In genomic region chr15:3429001-3429400, GRCm38 (mm10) we compare ENCODE assay signal across 28 mouse cellular contexts.
DNase-seq lines count a peak whose midpoint lies in the region; ATAC-seq and TF ChIP-seq lines count a peak whose summit lies in the region.
"Had no signal": no experiment of that assay in that cellular context is flagged by ENCODE, and none has a peak within 500 bp of the region (broad histone marks: within the 10 kb centered on the region; RNA-seq: fewer than 3 reads in every experiment).

No protein-coding gene starts in this region.

- no peaks in the 10 kb centered on the region for H3K27me3 ChIP-seq in kidney, adult 2 months (replicated peaks; ENCODE audit: control insufficient read depth, insufficient read depth, low read length)
- no peaks in the 10 kb centered on the region for H3K27me3 ChIP-seq in kidney, embryonic 14.5 days (ENCODE audit: control insufficient read depth, insufficient read depth, low read length)
- no peaks in the 10 kb centered on the region for H3K27me3 ChIP-seq in myocyte (ENCODE audit: control insufficient read depth, insufficient read depth, insufficient read length)
- H3K27me3 ChIP-seq: CH12.LX; heart, embryonic 13.5 days; hindbrain, embryonic 12.5 days; limb, embryonic 15.5 days; neural tube, embryonic 15.5 days; stomach, embryonic 15.5 days had no signal

- DNase-seq in cerebellum, postnatal 10 days = peak; percentile 69 to 70
- DNase-seq in cerebellum, adult 9-11 months = no peak
- DNase-seq in kidney, adult 2 months = peak; percentile 57
- peak; percentile 14 for DNase-seq in left cerebral cortex, postnatal 4 days
- no peak for DNase-seq in left cerebral cortex, adult 11 months (ENCODE audit: low spot score)
- DNase-seq: B cell, adult 2 months; cerebellum, adult 18-20 months; gastrocnemius, postnatal 14 days; heart, adult 18-20 months; heart, postnatal 14 days; lung, postnatal 4 days; right cerebral cortex, adult 18-20 months; right cerebral cortex, postnatal 4 days; thymus, postnatal 25 days had no signal

- H3K9ac ChIP-seq in kidney, embryonic 14.5 days (ENCODE audit: low read depth, low read length) = no peak overlapping the region
- H3K9ac ChIP-seq: heart, embryonic 13.5 days; hindbrain, embryonic 12.5 days; limb, embryonic 15.5 days; neural tube, embryonic 15.5 days; stomach, embryonic 15.5 days had no signal

- ATAC-seq in kidney, embryonic 14.5 days (ENCODE audit: low FRiP score, low TSS enrichment) = no peak
- ATAC-seq: activated CD4-positive, CD25-positive, alpha-beta regulatory T cell, adult 4 months; forebrain, embryonic 14.5 days; midbrain, embryonic 16.5 days had no signal

- no peak overlapping the region for H3K4me3 ChIP-seq in kidney, adult 2 months (ENCODE audit: insufficient read depth, low read depth, low read length)
- no peak overlapping the region for H3K4me3 ChIP-seq in kidney, embryonic 14.5 days (ENCODE audit: low read length)
- no peak overlapping the region for H3K4me3 ChIP-seq in myocyte
- H3K4me3 ChIP-seq: heart, embryonic 13.5 days; hindbrain, embryonic 12.5 days; left cerebral cortex, adult 2 months; limb, embryonic 15.5 days; neural tube, embryonic 15.5 days; stomach, embryonic 15.5 days had no signal

- H3K36me3 ChIP-seq in kidney, adult 2 months (ENCODE audit: control insufficient read depth, insufficient read depth, low read length) = no peaks in the 10 kb centered on the region
- no peaks in the 10 kb centered on the region for H3K36me3 ChIP-seq in kidney, embryonic 14.5 days (ENCODE audit: control insufficient read depth, insufficient read depth, low read length)
- no peaks in the 10 kb centered on the region for H3K36me3 ChIP-seq in myocyte (ENCODE audit: control insufficient read depth, insufficient read depth)
- H3K36me3 ChIP-seq: G1E; heart, embryonic 13.5 days; hindbrain, embryonic 12.5 days; limb, embryonic 15.5 days; neural tube, embryonic 15.5 days; stomach, embryonic 15.5 days had no signal

- H3ac ChIP-seq in myocyte (ENCODE audit: control insufficient read depth, insufficient read length) = no peak overlapping the region

- no peak for TF ChIP-seq CTCF in kidney, adult 2 months (conservative IDR thresholded peaks at IDR 0.05; ENCODE audit: insufficient read depth, insufficient read length, low read depth, low read length)

- no peak overlapping the region for H3K27ac ChIP-seq in kidney, adult 2 months (ENCODE audit: insufficient read depth, low read depth, low read length)
- H3K27ac ChIP-seq in kidney, embryonic 14.5 days (ENCODE audit: low read depth, low read length) = no peak overlapping the region
- H3K27ac ChIP-seq: heart, embryonic 13.5 days; hindbrain, embryonic 12.5 days; kidney, postnatal 0 days; left cerebral cortex, adult 2 months; limb, embryonic 15.5 days; neural tube, embryonic 15.5 days; stomach, embryonic 15.5 days had no signal

- H3K4me1 ChIP-seq in kidney, adult 2 months (ENCODE audit: control insufficient read depth, insufficient read depth, low read length) = peaks cover 17% of the 10 kb centered on the region
- H3K4me1 ChIP-seq in kidney, embryonic 14.5 days (ENCODE audit: control insufficient read depth, insufficient read depth, low read length) = peaks cover 21% of the 10 kb centered on the region; the same call in 1 of the 2 replicates
- H3K4me1 ChIP-seq: hindbrain, embryonic 12.5 days; neural tube, embryonic 15.5 days had no signal

- no peaks in the 10 kb centered on the region for H3K9me3 ChIP-seq in kidney, embryonic 14.5 days (ENCODE audit: control insufficient read depth, low read length)
- H3K9me3 ChIP-seq: G1E; heart, embryonic 13.5 days; hindbrain, embryonic 12.5 days; limb, embryonic 15.5 days; neural tube, embryonic 15.5 days; stomach, embryonic 15.5 days had no signal

- intact Hi-C loops in left cerebral cortex, postnatal 4 days (cut with DNase I) = no loop called here

- no peak overlapping the region for H3K4me2 ChIP-seq in kidney, embryonic 14.5 days (replicated peaks; ENCODE audit: low read depth, low read length)
- peak overlapping the region; percentile 37 for H3K4me2 ChIP-seq in myocyte (ENCODE audit: low read depth)
- H3K4me2 ChIP-seq: heart, embryonic 13.5 days; hindbrain, embryonic 12.5 days; limb, embryonic 15.5 days; neural tube, embryonic 15.5 days; stomach, embryonic 15.5 days had no signal

- WGBS in kidney, adult 2 months = 61% methylated on average over 5 of the region's 5 CpGs
- WGBS in kidney, embryonic 14.5 days = 85% methylated on average over 5 of the region's 5 CpGs

- TF ChIP-seq POLR2A in kidney, adult 2 months (IDR thresholded peaks at IDR 0.05; ENCODE audit: low read depth, low read length) = no peak
- TF ChIP-seq POLR2A in myocyte (IDR thresholded peaks at IDR 0.05; ENCODE audit: insufficient read length, low read depth) = no peak

- no peaks in the 10 kb centered on the region for H3K79me2 ChIP-seq in myocyte (ENCODE audit: control insufficient read depth, insufficient read depth)

TF ChIP-seq in myocyte, 11 proteins besides CTCF, POLR2A, EP300 and RAD21:
- TF ChIP-seq POLR2AphosphoS2 (IDR thresholded peaks at IDR 0.05; ENCODE audit: insufficient read length, low read depth) (no peak), REST (IDR thresholded peaks at IDR 0.05; ENCODE audit: insufficient read depth, insufficient read length) (no peak), MYOG (IDR thresholded peaks at IDR 0.05; ENCODE audit: control insufficient read depth in 1 of 3, insufficient read depth in 1 of 3, insufficient read length in 2 of 3, low read depth in 2 of 3) (no peak), E2F4 (IDR thresholded peaks at IDR 0.05; ENCODE audit: insufficient read depth) (no peak), SRF (IDR thresholded peaks at IDR 0.05; ENCODE audit: control insufficient read depth, insufficient read length, low read depth) (no peak), TCF12 (IDR thresholded peaks at IDR 0.05; ENCODE audit: insufficient read depth, poor library complexity, severe bottlenecking) (no peak), TCF3 (IDR thresholded peaks at IDR 0.05; ENCODE audit: insufficient read length, low read depth) (no peak), CEBPB (IDR thresholded peaks at IDR 0.05; ENCODE audit: insufficient read depth, poor library complexity, severe bottlenecking) (no peak), MYOD1 (IDR thresholded peaks at IDR 0.05; ENCODE audit: control insufficient read depth in 1 of 3, insufficient read length in 2 of 3, low read depth in 2 of 3) (no peak), USF1 (IDR thresholded peaks at IDR 0.05; ENCODE audit: low read depth) (no peak)

Comparison
In these comparisons a context has a peak if more than half of its experiments do, and no peak if none do; other contexts are left out.
1. DNase-seq: peak in cerebellum, postnatal 10 days (2 of 2), kidney, adult 2 months (single experiment) and left cerebral cortex, postnatal 4 days (single experiment); none in cerebellum, adult 9-11 months (single experiment) and left cerebral cortex, adult 11 months (single experiment).